Mouse (Mus musculus) midbrain, postnatal 0 days (tissue): ENCODE measurements at regions not wholly inside any gene's neighbourhood (a gene's known extent, or its start where the extent isn't known, plus 50 kb on each side); places are given as distances from the start of the nearest gene placed in this dataset.
A peak's percentile ranks its signal among the peaks of the same experiment; 100 is the strongest.

Experiments used
- ATAC-seq: fragments of 200-750 bp; cut with Nextera tagmentation; 2 replicates; pipeline ENCODE4 v1.8.0; 2017; ENCODE audit warnings: moderate number of reproducible peaks, mild to moderate bottlenecking, moderate TSS enrichment, moderate library complexity; ENCODE audit not compliant: low FRiP score
- DNase-seq: peaks from one replicate; pipeline ENCODE4 v3.0.0-alpha.2; 2015; ENCODE audit warnings: low spot score
- H3K27ac ChIP-seq: fragments of 300-500 bp; sonication (generic); 2 replicates; pipeline ENCODE4 v1.5.1; 2014; ENCODE audit warnings: low read depth, mild to moderate bottlenecking, low read length, mixed read lengths
- H3K27me3 ChIP-seq: fragments of 300-500 bp; sonication (generic); 2 replicates; pipeline ENCODE4 v1.6.1; 2014; ENCODE audit warnings: low read length, control low read depth, mixed read lengths; ENCODE audit not compliant: insufficient read depth
- H3K36me3 ChIP-seq: fragments of 300-500 bp; sonication (generic); 2 replicates; pipeline ENCODE4 v1.6.1; 2014; ENCODE audit warnings: low read length, control low read depth, mixed read lengths; ENCODE audit not compliant: insufficient read depth
- H3K4me1 ChIP-seq: fragments of 300-500 bp; sonication (generic); 2 replicates; pipeline ENCODE4 v1.6.1; 2014; ENCODE audit warnings: mild to moderate bottlenecking, control low read depth, antibody characterized with exemption, low read length, mixed read lengths; ENCODE audit not compliant: insufficient read depth
- H3K4me2 ChIP-seq: fragments of 300-500 bp; sonication (generic); 2 replicates; pipeline ENCODE4 v1.6.1; 2014; ENCODE audit warnings: low read depth, mild to moderate bottlenecking, low read length, mixed read lengths; ENCODE audit not compliant: poor library complexity, severe bottlenecking
- H3K4me3 ChIP-seq: fragments of 300-500 bp; sonication (generic); 2 replicates; pipeline ENCODE4 v1.5.1; 2014; ENCODE audit warnings: low read depth, mild to moderate bottlenecking, low read length, moderate library complexity
- H3K9ac ChIP-seq: fragments of 300-500 bp; sonication (generic); replicated peaks from 2 replicates; pipeline ENCODE4 v1.6.1; 2014; ENCODE audit warnings: mild to moderate bottlenecking, low read length, moderate library complexity, mixed read lengths; ENCODE audit not compliant: poor library complexity, severe bottlenecking
- H3K9me3 ChIP-seq: fragments of 300-500 bp; sonication (generic); 2 replicates; pipeline ENCODE4 v1.6.1; 2016; ENCODE audit warnings: low read length, control low read depth
- CTCF ChIP-seq: IDR thresholded peaks from 2 replicates; pipeline ENCODE4 v1.5.1; 2016; ENCODE audit warnings: antibody characterized with exemption, mild to moderate bottlenecking
- WGBS: fragments of 180-500 bp; shearing (Covaris S2); extraction: QIAGEN DNeasy Blood & Tissue Kit; methylation state at CpG from one replicate; pipeline ENCODE4 v1.1.7; 2014; 5-methylcytosine and 5-hydroxymethylcytosine counted together

GRCm38 (mm10) chr3:143880813-143881212 is 324.2 kb downstream of the Lmo4 start:
- ATAC-seq: no peak
- H3K27me3 ChIP-seq: no peaks in the 10 kb centered on the region

GRCm38 (mm10) chr3:143873876-143874275 is 331.1 kb downstream of the Lmo4 start:
- Histone ChIP-seq H3K27me3 (no peaks in the 10 kb centered on the region), H3K36me3 (no peaks in the 10 kb centered on the region), H3K4me2 (no peak overlapping the region), H3K4me1 (no peaks in the 10 kb centered on the region), H3K27ac (no peak overlapping the region), H3K4me3 (no peak overlapping the region), H3K9ac (no peak overlapping the region), H3K9me3 (no peaks in the 10 kb centered on the region)
- no peak for DNase-seq
- no peak for TF ChIP-seq CTCF
- no peak for ATAC-seq
- WGBS: 86% methylated on average over 3 of the region's 3 CpGs

More at GRCm38 (mm10) chr3:143880813-143881212, 324.2 kb downstream of the Lmo4 start:
- WGBS: 84% methylated on average over 2 of the region's 2 CpGs
- DNase-seq: no peak
- Histone ChIP-seq H3K4me1 (no peaks in the 10 kb centered on the region), H3K4me3 (no peak overlapping the region), H3K4me2 (no peak overlapping the region), H3K36me3 (no peaks in the 10 kb centered on the region), H3K27ac (no peak overlapping the region), H3K9me3 (no peaks in the 10 kb centered on the region), H3K9ac (no peak overlapping the region)
- no peak for TF ChIP-seq CTCF

- peak; percentile 23; the same call in 1 of the 2 replicates for ATAC-seq
- no peak for TF ChIP-seq CTCF
Observed at GRCm38 (mm10) chr3:143866521-143866920, 338.5 kb downstream of the Lmo4 start.

GRCm38 (mm10) chr3:143865626-143866025 is 339.4 kb downstream of the Lmo4 start:
- Histone ChIP-seq H3K9me3 (no peaks in the 10 kb centered on the region), H3K36me3 (no peaks in the 10 kb centered on the region), H3K4me1 (no peaks in the 10 kb centered on the region), H3K27ac (no peak overlapping the region), H3K27me3 (no peaks in the 10 kb centered on the region), H3K9ac (no peak overlapping the region), H3K4me3 (no peak overlapping the region), H3K4me2 (no peak overlapping the region)
- no peak for TF ChIP-seq CTCF
- 0 out of 2 replicates have a peak, but pooled peaks have one; percentile 44 for ATAC-seq
- DNase-seq: peak; percentile 64
- WGBS: 93% methylated on average over 7 of the region's 7 CpGs

More at GRCm38 (mm10) chr3:143866521-143866920, 338.5 kb downstream of the Lmo4 start:
- H3K27ac ChIP-seq: no peak overlapping the region
- H3K4me3 ChIP-seq: no peak overlapping the region
- peak; percentile 53 for DNase-seq
- H3K36me3 ChIP-seq: no peaks in the 10 kb centered on the region
- no peak overlapping the region for H3K4me2 ChIP-seq
- H3K9me3 ChIP-seq: no peaks in the 10 kb centered on the region
- no peaks in the 10 kb centered on the region for H3K27me3 ChIP-seq
- whole genome bisulfite sequencing: 60% methylated on average over 4 of the region's 4 CpGs
- no peaks in the 10 kb centered on the region for H3K4me1 ChIP-seq
- no peak overlapping the region for H3K9ac ChIP-seq

GRCm38 (mm10) chr3:143864490-143864889 is 340.5 kb downstream of the Lmo4 start:
- Histone ChIP-seq H3K4me2 (no peak overlapping the region), H3K9me3 (no peaks in the 10 kb centered on the region), H3K4me1 (no peaks in the 10 kb centered on the region), H3K27me3 (no peaks in the 10 kb centered on the region), H3K9ac (no peak overlapping the region), H3K36me3 (no peaks in the 10 kb centered on the region), H3K4me3 (no peak overlapping the region), H3K27ac (no peak overlapping the region)
- no peak for TF ChIP-seq CTCF
- no peak for ATAC-seq
- WGBS: 78% methylated on average over 10 of the region's 10 CpGs
- DNase-seq: no peak

- WGBS: 89% methylated on average over 11 of the region's 11 CpGs
- Histone ChIP-seq H3K9me3 (no peaks in the 10 kb centered on the region), H3K4me3 (no peak overlapping the region), H3K36me3 (no peaks in the 10 kb centered on the region), H3K4me1 (no peaks in the 10 kb centered on the region), H3K9ac (no peak overlapping the region), H3K4me2 (no peak overlapping the region), H3K27ac (no peak overlapping the region), H3K27me3 (no peaks in the 10 kb centered on the region)
- ATAC-seq (no peak), DNase-seq (no peak)
- TF ChIP-seq CTCF: no peak
Observed at GRCm38 (mm10) chr3:143862531-143862930, 342.5 kb downstream of the Lmo4 start.
